Mouse (Mus musculus) forebrain, embryonic 14.5 days (tissue): ENCODE measurements around the gene Rfx2. TPM values are rescaled to one million over a fixed set of nuclear protein-coding genes. Genes with fewer than 3 reads are reported as not detected.

ENCODE experiments used
- ATAC-seq: fragments of 200-750 bp; cut with Nextera tagmentation; 2 replicates; pipeline ENCODE4 v1.8.0; 2017; ENCODE audit warnings: mild to moderate bottlenecking, moderate library complexity
- DNase-seq: peaks from one replicate; pipeline ENCODE4 v3.0.0-alpha.2; 2015; ENCODE audit warnings: low spot score
- H3K27ac ChIP-seq: fragments of 300-500 bp; sonication (generic); 2 replicates; pipeline ENCODE4 v1.5.1; 2014; ENCODE audit warnings: low read depth, mild to moderate bottlenecking, control low read depth, low read length, moderate library complexity
- H3K27me3 ChIP-seq: fragments of 300-500 bp; sonication (generic); replicated peaks from 2 replicates; pipeline ENCODE4 v1.6.1; 2014; ENCODE audit warnings: low read length, control low read depth, mixed read lengths; ENCODE audit not compliant: control insufficient read depth, insufficient read depth
- H3K36me3 ChIP-seq: fragments of 300-500 bp; sonication (generic); 2 replicates; pipeline ENCODE4 v1.6.1; 2014; ENCODE audit warnings: low read length, control low read depth; ENCODE audit not compliant: control insufficient read depth, insufficient read depth
- H3K4me1 ChIP-seq: fragments of 300-500 bp; sonication (generic); 2 replicates; pipeline ENCODE4 v1.6.1; 2014; ENCODE audit warnings: antibody characterized with exemption, low read length, control low read depth; ENCODE audit not compliant: control insufficient read depth, insufficient read depth
- H3K4me2 ChIP-seq: fragments of 300-500 bp; sonication (generic); 2 replicates; pipeline ENCODE4 v1.6.1; 2014; ENCODE audit warnings: mild to moderate bottlenecking, control low read depth, low read length
- H3K4me3 ChIP-seq: fragments of 300-500 bp; sonication (generic); 2 replicates; pipeline ENCODE4 v1.5.1; 2014; ENCODE audit warnings: low read depth, low read length, control low read depth
- H3K9ac ChIP-seq: fragments of 300-500 bp; sonication (generic); 2 replicates; pipeline ENCODE4 v1.6.1; 2014; ENCODE audit warnings: mild to moderate bottlenecking, low read length, control low read depth, moderate library complexity
- H3K9me3 ChIP-seq: fragments of 300-500 bp; sonication (generic); replicated peaks from 2 replicates; pipeline ENCODE4 v1.6.1; 2016; ENCODE audit warnings: low read length, control low read depth, mixed read lengths; ENCODE audit not compliant: control insufficient read depth
- WGBS: fragments of 180-500 bp; shearing (Covaris S2); extraction: QIAGEN DNeasy Blood & Tissue Kit; methylation state at CpG from one replicate; pipeline ENCODE4 v1.1.7; 2014; 5-methylcytosine and 5-hydroxymethylcytosine counted together
- polyA plus RNA-seq: library from polyadenylated mRNA; unstranded; fragments of >200 nt; fragmentation: Nextera tagmentation; extraction: Ambion mirVana; gene quantifications from 2 replicates; pipeline ENCODE4 v1.2.1, GENCODE M21; 2014

The Rfx2 gene
- polyA plus RNA-seq, 1 experiment from 2014 or later, result 2.2 TPM

GRCm38 (mm10) chr17:56765431-56765830, 65.4 kb downstream of the Rfx2 start:
- Histone ChIP-seq H3K36me3 (peaks cover 39% of the 10 kb centered on the region), H3K4me3 (peak overlapping the region; percentile 69), H3K27ac (peak overlapping the region; percentile 97; the same call in 1 of the 2 replicates), H3K4me2 (peak overlapping the region; percentile 65), H3K4me1 (peaks cover 7% of the 10 kb centered on the region), H3K9ac (peak overlapping the region; percentile 77), H3K27me3 (no peaks in the 10 kb centered on the region), H3K9me3 (no peaks in the 10 kb centered on the region)
- 56% methylated on average over 12 of the region's 12 CpGs for WGBS
- no peak; the same call in 1 of the 2 replicates for ATAC-seq
- no peak for DNase-seq

- ATAC-seq, result peak; percentile 82
- H3K36me3 ChIP-seq, result peaks cover 32% of the 10 kb centered on the region
- 2% methylated on average over 58 of the region's 58 CpGs for WGBS
These were observed 66.1 kb downstream of the Rfx2 start, which contains the start of gene Dus3l for GRCm38 (mm10) chr17:56764474-56765354. Gene Dus3l (plus strand): TSS chr17:56764757.

GRCm38 (mm10) chr17:56763741-56764250, 67.0 kb downstream of the Rfx2 start:
- no peak for DNase-seq

More at GRCm38 (mm10) chr17:56764474-56765354, 66.1 kb downstream of the Rfx2 start, which contains the start of gene Dus3l:
- H3K9ac ChIP-seq, result peak within 1 kb of the TSS; percentile 77
- peak within 1 kb of the TSS; percentile 65 for H3K4me2 ChIP-seq
- no peaks in the 10 kb centered on the region for H3K27me3 ChIP-seq
- peak within 1 kb of the TSS; percentile 69 for H3K4me3 ChIP-seq
- peak; percentile 96 for DNase-seq
- H3K4me1 ChIP-seq, result peaks cover 7% of the 10 kb centered on the region
- H3K9me3 ChIP-seq, result no peaks in the 10 kb centered on the region
- H3K27ac ChIP-seq, result peak within 1 kb of the TSS; percentile 97

GRCm38 (mm10) chr17:56762769-56763731, 67.8 kb downstream of the Rfx2 start:
- Histone ChIP-seq H3K4me1 (peaks cover 7% of the 10 kb centered on the region), H3K4me2 (peak overlapping the region; percentile 73; the same call in 1 of the 2 replicates), H3K4me3 (no peak overlapping the region), H3K9ac (no peak overlapping the region; the same call in 1 of the 2 replicates), H3K36me3 (peaks cover 16% of the 10 kb centered on the region), H3K9me3 (no peaks in the 10 kb centered on the region), H3K27me3 (no peaks in the 10 kb centered on the region), H3K27ac (peak overlapping the region; percentile 93)
- 52% methylated on average over 27 of the region's 27 CpGs for WGBS
- ATAC-seq, result no peak
- DNase-seq, result peak; percentile 61

More at GRCm38 (mm10) chr17:56763741-56764250, 67.0 kb downstream of the Rfx2 start:
- no peak overlapping the region for H3K9ac ChIP-seq
- H3K36me3 ChIP-seq, result peaks cover 23% of the 10 kb centered on the region
- H3K4me1 ChIP-seq, result peaks cover 7% of the 10 kb centered on the region
- peak overlapping the region; percentile 65 for H3K4me2 ChIP-seq
- no peaks in the 10 kb centered on the region for H3K27me3 ChIP-seq
- H3K9me3 ChIP-seq, result no peaks in the 10 kb centered on the region
- no peak for ATAC-seq
- peak overlapping the region; percentile 69 for H3K4me3 ChIP-seq
- WGBS, result 80% methylated on average over 8 of the region's 8 CpGs
- no peak overlapping the region for H3K27ac ChIP-seq

GRCm38 (mm10) chr17:56761991-56762410, 68.8 kb downstream of the Rfx2 start:
- peak; percentile 96 for DNase-seq
- peak overlapping the region; percentile 93 for H3K27ac ChIP-seq
- peak overlapping the region; percentile 73 for H3K4me2 ChIP-seq
- H3K9ac ChIP-seq, result peak overlapping the region; percentile 63
- H3K9me3 ChIP-seq, result no peaks in the 10 kb centered on the region
- peaks cover 7% of the 10 kb centered on the region for H3K36me3 ChIP-seq
- peak overlapping the region; percentile 44 for H3K4me3 ChIP-seq
- H3K27me3 ChIP-seq, result peaks cover 9% of the 10 kb centered on the region
- peaks cover 13% of the 10 kb centered on the region for H3K4me1 ChIP-seq
- ATAC-seq, result peak; percentile 52
- under 1% methylated on average over 23 of the region's 28 CpGs for WGBS

- H3K4me1 ChIP-seq, result peaks cover 13% of the 10 kb centered on the region
- H3K9me3 ChIP-seq, result no peaks in the 10 kb centered on the region
- H3K27ac ChIP-seq, result no peak overlapping the region
- H3K4me2 ChIP-seq, result no peak overlapping the region
- H3K27me3 ChIP-seq, result peaks cover 18% of the 10 kb centered on the region
- no peak for ATAC-seq
- H3K36me3 ChIP-seq, result no peaks in the 10 kb centered on the region
- DNase-seq, result no peak
- no peak overlapping the region for H3K9ac ChIP-seq
- H3K4me3 ChIP-seq, result no peak overlapping the region
- WGBS, result 72% methylated on average over 3 of the region's 3 CpGs
These were observed 69.7 kb downstream of the Rfx2 start for GRCm38 (mm10) chr17:56761077-56761476.

- ATAC-seq (no peak), DNase-seq (no peak)
- Histone ChIP-seq H3K27me3 (peaks cover 36% of the 10 kb centered on the region), H3K4me2 (no peak overlapping the region), H3K27ac (no peak overlapping the region), H3K36me3 (no peaks in the 10 kb centered on the region), H3K9me3 (no peaks in the 10 kb centered on the region), H3K4me1 (peaks cover 8% of the 10 kb centered on the region), H3K9ac (no peak overlapping the region), H3K4me3 (no peak overlapping the region)
- 60% methylated on average over 7 of the region's 7 CpGs for WGBS
These were observed 71.6 kb downstream of the Rfx2 start for GRCm38 (mm10) chr17:56759261-56759660.

- Histone ChIP-seq H3K4me2 (no peak overlapping the region), H3K27ac (no peak overlapping the region), H3K9ac (no peak overlapping the region), H3K9me3 (no peaks in the 10 kb centered on the region), H3K27me3 (peaks cover 47% of the 10 kb centered on the region), H3K4me3 (no peak overlapping the region), H3K36me3 (no peaks in the 10 kb centered on the region), H3K4me1 (peaks cover 8% of the 10 kb centered on the region)
- WGBS, result 5% methylated on average over 12 of the region's 12 CpGs
- ATAC-seq (no peak), DNase-seq (no peak)
These were observed 72.7 kb downstream of the Rfx2 start for GRCm38 (mm10) chr17:56758132-56758531.
